Mouse (Mus musculus) CH12.LX (cell line): ENCODE measurements at regions not wholly inside any gene's neighbourhood (a gene's known extent, or its start where the extent isn't known, plus 50 kb on each side); places are given as distances from the start of the nearest gene placed in this dataset.

Source experiments
- CTCF ChIP-seq, 2 experiments: IDR thresholded peaks in 1 of 2; conservative IDR thresholded peaks in 1 of 2; 2 replicates each; pipeline ENCODE4 v1.5.1; 2011 to 2012; ENCODE audit warnings: low read depth in 2 of 2, low read length in 2 of 2, improper control_type of control experiment in 1 of 2, inconsistent platforms in 1 of 2, mild to moderate bottlenecking in 1 of 2, moderate library complexity in 1 of 2
- HCFC1 ChIP-seq: IDR thresholded peaks from 2 replicates; pipeline ENCODE4 v1.6.1; 2012; ENCODE audit warnings: low read depth, mild to moderate bottlenecking, inconsistent platforms, low read length, improper control_type of control experiment

- TF ChIP-seq CTCF (conservative IDR thresholded peaks at IDR 0.05 in 1 of 2, IDR thresholded peaks at IDR 0.05 in 1 of 2; ENCODE audit: low read depth in 2 of 2, low read length in 2 of 2) (no peak), HCFC1 (no peak)
These were observed 366.3 kb upstream of the Jarid2 start for GRCm38 (mm10) chr13:44363016-44363415.
